Mouse (Mus musculus) forebrain, embryonic 14.5 days (tissue): Measurements from ENCODE around the gene Med20. TPM values are rescaled to one million over a fixed set of nuclear protein-coding genes. Genes with fewer than 3 reads are reported as not detected.

Source experiments
- ATAC-seq: fragments of 200-750 bp; cut with Nextera tagmentation; 2 replicates; pipeline ENCODE4 v1.8.0; 2017; ENCODE audit warnings: mild to moderate bottlenecking, moderate library complexity
- DNase-seq: peaks from one replicate; pipeline ENCODE4 v3.0.0-alpha.2; 2015; ENCODE audit warnings: low spot score
- H3K27ac ChIP-seq: fragments of 300-500 bp; sonication (generic); 2 replicates; pipeline ENCODE4 v1.5.1; 2014; ENCODE audit warnings: low read depth, mild to moderate bottlenecking, control low read depth, low read length, moderate library complexity
- H3K27me3 ChIP-seq: fragments of 300-500 bp; sonication (generic); replicated peaks from 2 replicates; pipeline ENCODE4 v1.6.1; 2014; ENCODE audit warnings: low read length, control low read depth, mixed read lengths; ENCODE audit not compliant: control insufficient read depth, insufficient read depth
- H3K36me3 ChIP-seq: fragments of 300-500 bp; sonication (generic); 2 replicates; pipeline ENCODE4 v1.6.1; 2014; ENCODE audit warnings: low read length, control low read depth; ENCODE audit not compliant: control insufficient read depth, insufficient read depth
- H3K4me1 ChIP-seq: fragments of 300-500 bp; sonication (generic); 2 replicates; pipeline ENCODE4 v1.6.1; 2014; ENCODE audit warnings: antibody characterized with exemption, low read length, control low read depth; ENCODE audit not compliant: control insufficient read depth, insufficient read depth
- H3K4me2 ChIP-seq: fragments of 300-500 bp; sonication (generic); 2 replicates; pipeline ENCODE4 v1.6.1; 2014; ENCODE audit warnings: mild to moderate bottlenecking, control low read depth, low read length
- H3K4me3 ChIP-seq: fragments of 300-500 bp; sonication (generic); 2 replicates; pipeline ENCODE4 v1.5.1; 2014; ENCODE audit warnings: low read depth, low read length, control low read depth
- H3K9ac ChIP-seq: fragments of 300-500 bp; sonication (generic); 2 replicates; pipeline ENCODE4 v1.6.1; 2014; ENCODE audit warnings: mild to moderate bottlenecking, low read length, control low read depth, moderate library complexity
- H3K9me3 ChIP-seq: fragments of 300-500 bp; sonication (generic); replicated peaks from 2 replicates; pipeline ENCODE4 v1.6.1; 2016; ENCODE audit warnings: low read length, control low read depth, mixed read lengths; ENCODE audit not compliant: control insufficient read depth
- WGBS: fragments of 180-500 bp; shearing (Covaris S2); extraction: QIAGEN DNeasy Blood & Tissue Kit; methylation state at CpG from one replicate; pipeline ENCODE4 v1.1.7; 2014; 5-methylcytosine and 5-hydroxymethylcytosine counted together
- polyA plus RNA-seq: library from polyadenylated mRNA; unstranded; fragments of >200 nt; fragmentation: Nextera tagmentation; extraction: Ambion mirVana; gene quantifications from 2 replicates; pipeline ENCODE4 v1.2.1, GENCODE M21; 2014

Gene Med20
- polyA plus RNA-seq, 1 experiment from 2014 or later, result 55.4 TPM

GRCm38 (mm10) chr17:47600601-47601388 is 10.6 kb upstream of the Med20 start:
- Histone ChIP-seq H3K4me1 (peaks cover 6% of the 10 kb centered on the region), H3K4me2 (no peak overlapping the region), H3K27me3 (no peaks in the 10 kb centered on the region), H3K4me3 (no peak overlapping the region), H3K9ac (no peak overlapping the region), H3K27ac (no peak overlapping the region), H3K9me3 (no peaks in the 10 kb centered on the region), H3K36me3 (peaks cover 68% of the 10 kb centered on the region)
- DNase-seq (no peak), ATAC-seq (no peak)
- WGBS, result 88% methylated on average over 13 of the region's 13 CpGs

DNA sequence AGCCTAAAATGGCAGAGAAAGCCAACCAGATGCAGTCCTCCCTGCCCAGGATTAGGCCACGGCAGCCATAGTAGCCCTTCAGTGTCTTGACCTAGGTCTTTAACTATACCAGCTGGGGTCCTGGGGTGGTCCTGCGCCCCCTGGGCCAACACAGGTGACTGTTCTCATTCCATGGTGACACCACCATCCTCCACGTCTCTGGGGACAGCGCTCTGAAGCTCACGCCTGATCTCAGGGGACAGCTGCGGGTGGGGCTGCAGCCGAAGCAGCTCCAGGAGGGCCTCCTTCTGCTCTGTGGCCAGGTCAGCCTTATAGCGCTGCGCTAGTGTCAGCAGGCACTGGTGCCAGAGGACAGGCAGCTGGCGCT is 10.0 kb upstream of the Med20 start:
- no peak for DNase-seq
- Histone ChIP-seq H3K4me2 (no peak overlapping the region), H3K27ac (no peak overlapping the region), H3K4me1 (peaks cover 1% of the 10 kb centered on the region), H3K9ac (no peak overlapping the region), H3K27me3 (no peaks in the 10 kb centered on the region), H3K36me3 (peaks cover 70% of the 10 kb centered on the region), H3K4me3 (no peak overlapping the region), H3K9me3 (no peaks in the 10 kb centered on the region)
- WGBS, result 90% methylated on average over 10 of the region's 10 CpGs
- ATAC-seq, result no peak

GRCm38 (mm10) chr17:47602289-47602688 is 9.1 kb upstream of the Med20 start:
- WGBS, result 91% methylated on average over 11 of the region's 11 CpGs
- ATAC-seq, result no peak
- no peak for DNase-seq

GRCm38 (mm10) chr17:47606220-47606619 is 5.2 kb upstream of the Med20 start:
- DNase-seq (no peak), ATAC-seq (no peak)
- no peak overlapping the region for H3K27ac ChIP-seq
- no peaks in the 10 kb centered on the region for H3K9me3 ChIP-seq
- peaks cover 4% of the 10 kb centered on the region; the same call in 1 of the 2 replicates for H3K4me1 ChIP-seq
- no peaks in the 10 kb centered on the region for H3K27me3 ChIP-seq
- no peak overlapping the region for H3K4me3 ChIP-seq
- WGBS, result 75% methylated on average over 5 of the region's 5 CpGs
- peaks cover 64% of the 10 kb centered on the region for H3K36me3 ChIP-seq
- H3K9ac ChIP-seq, result no peak overlapping the region
- H3K4me2 ChIP-seq, result no peak overlapping the region

More at GRCm38 (mm10) chr17:47602289-47602688, 9.1 kb upstream of the Med20 start:
- H3K9ac ChIP-seq, result no peak overlapping the region
- H3K4me1 ChIP-seq, result no peaks in the 10 kb centered on the region
- peaks cover 79% of the 10 kb centered on the region for H3K36me3 ChIP-seq
- H3K9me3 ChIP-seq, result no peaks in the 10 kb centered on the region
- no peaks in the 10 kb centered on the region for H3K27me3 ChIP-seq
- H3K4me3 ChIP-seq, result no peak overlapping the region
- no peak overlapping the region for H3K27ac ChIP-seq
- H3K4me2 ChIP-seq, result no peak overlapping the region

DNA sequence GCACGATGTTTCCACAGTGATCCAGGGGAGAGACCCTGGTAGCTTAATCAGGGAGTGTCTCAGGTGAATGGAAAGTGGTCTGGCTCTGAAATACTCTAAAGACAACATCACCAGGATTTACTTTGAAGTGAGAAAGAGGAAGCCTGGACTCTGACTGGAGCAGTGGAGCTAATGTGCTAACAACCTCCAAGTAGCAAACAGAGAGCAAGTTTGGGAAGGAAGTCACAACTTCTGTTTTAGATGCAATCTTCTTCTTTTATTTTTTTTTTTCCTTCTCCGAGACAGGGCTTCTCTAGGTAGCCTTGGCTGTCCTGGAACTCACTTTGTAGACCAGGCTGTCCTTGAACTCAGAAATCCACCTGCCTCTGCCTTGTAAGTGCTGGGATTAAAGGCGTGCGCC is 2.2 kb upstream of the Med20 start:
- Histone ChIP-seq H3K4me2 (no peak overlapping the region), H3K4me1 (peaks cover 12% of the 10 kb centered on the region), H3K36me3 (peaks cover 43% of the 10 kb centered on the region), H3K27ac (no peak overlapping the region), H3K27me3 (no peaks in the 10 kb centered on the region), H3K9me3 (no peaks in the 10 kb centered on the region), H3K4me3 (no peak overlapping the region), H3K9ac (no peak overlapping the region)
- DNase-seq (no peak), ATAC-seq (no peak)
- 96% methylated on average over 4 of the region's 4 CpGs for WGBS

- peak overlapping the region; percentile 73 for H3K9ac ChIP-seq
- under 1% methylated on average over 13 of the region's 13 CpGs for WGBS
- peaks cover 12% of the 10 kb centered on the region for H3K4me1 ChIP-seq
- H3K4me2 ChIP-seq, result peak overlapping the region; percentile 80
- H3K4me3 ChIP-seq, result peak overlapping the region; percentile 62
- no peak overlapping the region for H3K27ac ChIP-seq
- H3K27me3 ChIP-seq, result no peaks in the 10 kb centered on the region
- H3K9me3 ChIP-seq, result no peaks in the 10 kb centered on the region
- DNase-seq, result no peak
- ATAC-seq, result no peak
- peaks cover 38% of the 10 kb centered on the region for H3K36me3 ChIP-seq
These were observed 240 bp downstream of the Med20 start for GRCm38 (mm10) chr17:47611661-47611982.

- no peak for DNase-seq
- Histone ChIP-seq H3K27me3 (no peaks in the 10 kb centered on the region), H3K36me3 (peaks cover 36% of the 10 kb centered on the region), H3K27ac (no peak overlapping the region), H3K9ac (no peak overlapping the region), H3K9me3 (no peaks in the 10 kb centered on the region), H3K4me1 (peaks cover 12% of the 10 kb centered on the region), H3K4me2 (no peak overlapping the region), H3K4me3 (no peak overlapping the region)
- WGBS, result 96% methylated on average over 1 of the region's 1 CpGs
- no peak for ATAC-seq
These were observed 2.6 kb downstream of the Med20 start for GRCm38 (mm10) chr17:47614018-47614417.

GRCm38 (mm10) chr17:47616119-47616518 is 4.7 kb downstream of the Med20 start:
- Histone ChIP-seq H3K4me2 (no peak overlapping the region), H3K9me3 (no peaks in the 10 kb centered on the region), H3K9ac (no peak overlapping the region), H3K27me3 (no peaks in the 10 kb centered on the region), H3K36me3 (peaks cover 45% of the 10 kb centered on the region), H3K4me3 (no peak overlapping the region), H3K4me1 (peaks cover 9% of the 10 kb centered on the region), H3K27ac (no peak overlapping the region)
- ATAC-seq (no peak), DNase-seq (no peak)
- 95% methylated on average over 8 of the region's 8 CpGs for WGBS

DNA sequence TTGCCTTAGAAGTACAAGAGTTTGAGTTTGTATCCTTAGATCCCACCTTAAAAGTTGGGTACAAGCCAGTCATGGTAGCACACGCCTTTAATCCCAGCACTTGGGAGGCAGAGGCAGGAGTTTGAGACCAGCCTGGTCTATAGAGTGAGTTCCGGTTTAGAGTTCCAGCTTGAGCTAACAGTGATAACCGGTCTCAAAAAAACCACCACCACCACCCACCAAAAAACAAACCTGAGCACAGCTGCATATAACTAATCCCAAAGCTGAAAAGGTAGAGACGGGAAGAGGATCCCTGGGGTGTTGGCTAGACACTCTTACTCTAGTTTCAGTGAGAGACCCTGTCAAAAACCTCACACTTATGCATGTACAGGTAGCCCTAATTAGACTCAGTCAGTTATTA is 5.3 kb downstream of the Med20 start:
- Histone ChIP-seq H3K4me1 (peaks cover 9% of the 10 kb centered on the region), H3K4me2 (no peak overlapping the region), H3K27ac (no peak overlapping the region), H3K36me3 (peaks cover 46% of the 10 kb centered on the region), H3K4me3 (no peak overlapping the region), H3K27me3 (no peaks in the 10 kb centered on the region), H3K9ac (no peak overlapping the region), H3K9me3 (no peaks in the 10 kb centered on the region)
- ATAC-seq (no peak), DNase-seq (no peak)
- 93% methylated on average over 4 of the region's 4 CpGs for WGBS
